Mouse (Mus musculus) megakaryocyte, embryonic 14.5 days (primary cell): ENCODE measurements around the gene Cdyl2.

Source experiments
- FLI1 ChIP-seq: IDR thresholded peaks from 2 replicates; pipeline ENCODE4 v1.6.1; 2012; ENCODE audit warnings: low read length, inconsistent platforms, mixed read lengths
- GATA1 ChIP-seq: IDR thresholded peaks from 3 replicates; pipeline ENCODE4 v1.6.1; 2012; ENCODE audit warnings: mixed read lengths, low read length, inconsistent platforms, borderline replicate concordance

DNA sequence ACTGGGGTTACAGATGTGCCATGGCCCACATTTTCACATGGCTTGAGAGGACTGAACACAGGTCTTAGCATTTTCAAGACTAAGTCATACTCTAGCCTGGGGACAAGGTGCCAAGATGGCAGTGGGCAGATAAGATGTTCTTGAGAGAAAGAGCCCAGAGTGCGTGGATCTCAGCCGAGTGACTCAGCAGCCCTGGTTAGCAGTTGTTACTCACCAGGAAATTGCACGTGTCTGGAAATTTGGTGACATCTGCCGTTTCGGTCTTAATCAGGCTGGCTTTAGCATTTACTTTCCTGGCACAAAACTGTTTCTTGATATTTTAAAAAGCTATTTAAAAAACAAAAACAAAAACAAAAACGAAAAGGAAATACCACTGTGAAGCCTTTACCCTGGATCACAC lies 180.5 kb downstream of the Cdyl2 start:
- TF ChIP-seq GATA1: no peak
- TF ChIP-seq FLI1: no peak
